Mouse (Mus musculus): ENCODE measurements at regions not wholly inside any gene's neighbourhood (a gene's known extent, or its start where the extent isn't known, plus 50 kb on each side); places are given as distances from the start of the nearest gene placed in this dataset.

DNA sequence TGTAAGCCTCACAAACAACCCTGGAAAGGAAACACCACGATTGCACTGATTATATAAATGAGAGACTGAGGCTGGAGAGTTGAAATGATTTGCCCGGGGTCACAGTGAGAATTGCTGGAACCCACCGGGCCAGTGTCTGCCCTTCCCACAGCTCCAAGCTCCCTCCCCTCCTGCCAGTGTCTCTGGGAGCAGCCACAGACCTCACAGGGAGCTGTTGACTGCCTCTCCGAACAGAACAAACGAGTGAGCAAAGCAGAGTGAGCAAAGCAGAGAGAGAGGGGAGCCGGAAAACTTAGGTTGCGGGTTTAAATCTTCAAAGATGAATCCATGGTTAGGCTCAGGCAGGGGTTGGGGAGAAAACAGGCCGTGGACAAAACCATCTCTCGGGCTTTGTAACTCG is 246.2 kb downstream of the Bcl11b start:
- TF ChIP-seq CTCF (IDR thresholded peaks at IDR 0.05; ENCODE audit: low read depth, low read length), result no peak
- no peak for TF ChIP-seq POLR2A (IDR thresholded peaks at IDR 0.05; ENCODE audit: extremely low read depth, insufficient read depth, low read length)
